Mouse (Mus musculus) intestine, embryonic 14.5 days (tissue): Measurements from ENCODE around the gene Camk1d. TPM values are rescaled to one million over a fixed set of nuclear protein-coding genes. Genes with fewer than 3 reads are reported as not detected.

ENCODE experiments used
- ATAC-seq: fragments of 200-750 bp; cut with Nextera tagmentation; replicated peaks from 2 replicates; pipeline ENCODE4 v1.8.0; 2017; ENCODE audit warnings: low read depth, moderate number of reproducible peaks, moderate TSS enrichment, moderate library complexity; ENCODE audit not compliant: low FRiP score, low TSS enrichment
- DNase-seq: peaks from one replicate; pipeline ENCODE4 v3.0.0-alpha.2; 2018; ENCODE audit warnings: low spot score
- H3K27ac ChIP-seq: fragments of 300-500 bp; sonication (generic); 2 replicates; pipeline ENCODE4 v1.5.1; 2014; ENCODE audit warnings: low read depth, mild to moderate bottlenecking, control low read depth
- H3K27me3 ChIP-seq: fragments of 300-500 bp; sonication (generic); replicated peaks from 2 replicates; pipeline ENCODE4 v1.6.1; 2014; ENCODE audit warnings: low read length, control low read depth; ENCODE audit not compliant: control insufficient read depth, insufficient read depth
- H3K36me3 ChIP-seq: fragments of 300-500 bp; sonication (generic); 2 replicates; pipeline ENCODE4 v1.6.1; 2014; ENCODE audit warnings: low read length, control low read depth; ENCODE audit not compliant: control insufficient read depth, insufficient read depth
- H3K4me1 ChIP-seq: fragments of 300-500 bp; sonication (generic); replicated peaks from 2 replicates; pipeline ENCODE4 v1.6.1; 2014; ENCODE audit warnings: low read length, control low read depth, mixed read lengths; ENCODE audit not compliant: control insufficient read depth, insufficient read depth
- H3K4me2 ChIP-seq: fragments of 300-500 bp; sonication (generic); 2 replicates; pipeline ENCODE4 v1.6.1; 2014; ENCODE audit warnings: low read length
- H3K4me3 ChIP-seq: fragments of 300-500 bp; sonication (generic); 2 replicates; pipeline ENCODE4 v1.5.1; 2014; ENCODE audit warnings: low read depth, low read length, control low read depth, mixed read lengths
- H3K9ac ChIP-seq: fragments of 300-500 bp; sonication (generic); 2 replicates; pipeline ENCODE4 v1.6.1; 2014; ENCODE audit warnings: mild to moderate bottlenecking, low read length
- H3K9me3 ChIP-seq: fragments of 300-500 bp; sonication (generic); 2 replicates; pipeline ENCODE4 v1.6.1; 2016; ENCODE audit warnings: low read length, control low read depth; ENCODE audit not compliant: control insufficient read depth
- WGBS: fragments of 180-500 bp; shearing (Covaris S2); extraction: QIAGEN DNeasy Blood & Tissue Kit; methylation state at CpG from one replicate; pipeline ENCODE4 v1.1.7; 2014; 5-methylcytosine and 5-hydroxymethylcytosine counted together
- polyA plus RNA-seq: library from polyadenylated mRNA; unstranded; fragments of >200 nt; fragmentation: Nextera tagmentation; extraction: Ambion mirVana; gene quantifications from 2 replicates; pipeline ENCODE4 v1.2.1, GENCODE M21; 2014

Camk1d gene
- polyA plus RNA-seq, 1 experiment from 2014 or later: 20.7 TPM

DNA sequence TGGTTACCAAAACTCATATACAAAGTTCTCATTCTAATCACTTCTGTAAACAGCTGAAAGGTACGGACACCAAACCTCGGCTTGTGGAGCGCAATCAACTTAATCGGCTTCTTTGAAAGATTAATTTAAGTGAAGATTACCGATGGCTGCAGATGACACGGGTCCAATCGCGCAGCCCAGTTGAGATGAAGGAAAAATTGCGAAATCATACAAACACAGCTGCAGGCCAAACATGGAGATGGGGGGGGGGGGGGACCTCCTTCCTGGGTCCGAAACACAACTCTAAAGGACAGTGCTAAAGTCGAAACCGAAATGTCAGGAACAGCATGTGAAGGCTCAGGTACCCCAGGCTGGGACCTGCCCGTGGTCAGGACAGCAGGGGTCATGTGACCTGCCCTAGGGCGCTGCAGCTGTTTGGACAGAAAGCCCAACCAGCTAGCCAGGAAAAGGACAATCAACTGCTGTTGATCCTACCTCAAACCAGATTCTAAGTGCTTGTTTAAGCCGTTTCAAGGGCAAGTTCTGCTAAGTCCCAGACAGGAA, 44.7 kb downstream of the Camk1d start:
- no peak for DNase-seq
- Histone ChIP-seq H3K4me3 (no peak overlapping the region), H3K27ac (no peak overlapping the region), H3K27me3 (no peaks in the 10 kb centered on the region), H3K36me3 (no peaks in the 10 kb centered on the region), H3K4me1 (no peaks in the 10 kb centered on the region; the same call in 1 of the 2 replicates), H3K9ac (no peak overlapping the region), H3K9me3 (no peaks in the 10 kb centered on the region), H3K4me2 (no peak overlapping the region)
- 84% methylated on average over 15 of the region's 15 CpGs for WGBS
- ATAC-seq: no peak

DNA sequence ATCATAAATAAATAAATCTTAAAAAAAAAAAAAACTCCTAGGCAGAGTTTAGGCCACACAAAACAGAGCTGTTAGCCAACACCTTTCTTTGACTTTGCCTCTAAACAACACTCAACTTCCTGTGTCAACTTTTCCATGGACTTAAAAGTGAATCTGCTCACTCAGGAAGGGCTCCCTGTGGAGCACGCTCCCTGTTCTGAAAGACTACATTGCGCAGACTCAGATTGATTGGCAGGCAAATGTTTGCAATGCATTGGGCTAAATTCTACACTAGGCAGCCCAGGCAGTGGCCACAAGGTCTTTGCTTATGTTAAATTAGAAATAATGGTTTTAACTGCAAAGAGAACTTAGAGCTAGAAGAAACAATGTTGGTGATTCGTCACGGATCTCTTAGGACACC, 45.4 kb downstream of the Camk1d start:
- 72% methylated on average over 4 of the region's 4 CpGs for WGBS
- DNase-seq: no peak

DNA sequence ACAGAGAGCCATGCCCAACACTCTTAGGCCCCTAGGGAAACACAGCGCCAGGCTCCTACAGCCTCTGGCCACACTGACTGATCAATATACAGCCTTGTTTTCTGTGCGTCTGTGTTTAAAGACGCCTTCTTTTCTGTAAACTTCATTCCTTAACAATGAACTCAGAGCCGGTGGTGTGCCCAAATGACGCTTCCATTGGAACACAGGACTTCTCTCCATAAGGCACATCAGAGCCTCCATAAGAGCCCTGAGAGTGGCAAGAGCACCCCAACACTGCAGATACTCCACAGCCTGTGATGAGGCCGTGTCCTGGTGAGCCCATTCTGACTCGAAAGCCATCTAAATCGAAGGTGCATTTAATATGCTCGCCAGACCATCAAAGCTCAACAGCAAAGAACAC, 50.8 kb downstream of the Camk1d start:
- DNase-seq (no peak), ATAC-seq (no peak)
- Histone ChIP-seq H3K9ac (no peak overlapping the region), H3K36me3 (no peaks in the 10 kb centered on the region), H3K4me2 (no peak overlapping the region), H3K4me3 (no peak overlapping the region), H3K9me3 (no peaks in the 10 kb centered on the region), H3K4me1 (no peaks in the 10 kb centered on the region), H3K27me3 (no peaks in the 10 kb centered on the region), H3K27ac (no peak overlapping the region)
- WGBS: 87% methylated on average over 9 of the region's 9 CpGs

More for the DNA sequence above, 45.4 kb downstream of the Camk1d start:
- Histone ChIP-seq H3K36me3 (no peaks in the 10 kb centered on the region), H3K27ac (no peak overlapping the region), H3K9ac (no peak overlapping the region), H3K4me1 (no peaks in the 10 kb centered on the region; the same call in 1 of the 2 replicates), H3K4me2 (no peak overlapping the region), H3K4me3 (no peak overlapping the region), H3K27me3 (no peaks in the 10 kb centered on the region), H3K9me3 (no peaks in the 10 kb centered on the region)
- ATAC-seq: no peak

DNA sequence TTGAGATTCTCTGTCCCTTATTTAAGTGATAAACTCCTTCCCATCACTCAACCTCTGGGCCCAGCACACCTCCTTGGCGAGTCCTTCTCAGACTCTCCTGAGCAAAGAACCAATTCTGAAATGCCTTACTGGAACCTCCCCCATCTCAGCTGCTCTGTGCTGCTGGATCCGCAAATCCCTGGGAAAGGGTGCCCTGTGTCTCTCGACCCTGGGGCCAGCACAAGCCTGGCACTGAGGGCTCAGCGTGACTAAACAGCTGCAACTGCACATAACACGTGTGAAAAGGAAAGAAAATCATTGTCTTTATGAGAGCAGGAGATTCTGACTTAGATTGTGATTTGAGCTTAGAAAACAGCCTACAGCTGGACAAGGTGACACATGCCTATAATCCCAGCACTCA, 52.4 kb downstream of the Camk1d start:
- no peaks in the 10 kb centered on the region for H3K9me3 ChIP-seq
- H3K27me3 ChIP-seq: no peaks in the 10 kb centered on the region
- H3K4me1 ChIP-seq: no peaks in the 10 kb centered on the region
- DNase-seq (no peak), ATAC-seq (no peak)
- no peak overlapping the region for H3K4me2 ChIP-seq
- WGBS: 66% methylated on average over 5 of the region's 5 CpGs
- no peak overlapping the region for H3K27ac ChIP-seq
- no peaks in the 10 kb centered on the region for H3K36me3 ChIP-seq
- H3K4me3 ChIP-seq: no peak overlapping the region
- no peak overlapping the region for H3K9ac ChIP-seq

DNA sequence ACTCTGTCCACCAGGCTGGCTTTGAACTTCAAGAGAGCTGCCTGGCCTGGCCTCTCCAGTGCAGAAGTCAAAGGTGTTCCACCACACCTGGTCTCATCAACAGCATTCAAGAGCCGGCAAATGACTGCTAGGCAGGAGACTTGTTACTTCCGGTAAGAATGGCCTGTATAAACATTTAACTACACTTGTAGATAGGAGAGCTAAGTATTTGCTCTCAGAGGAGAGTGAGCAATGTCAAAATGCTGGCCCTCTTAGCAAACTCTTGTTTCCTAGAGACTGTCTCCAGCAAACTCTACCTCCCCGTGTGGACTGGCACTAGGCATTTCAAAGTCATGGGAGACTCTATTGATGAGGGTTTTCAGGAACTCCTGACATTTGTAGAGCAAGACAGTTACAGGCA, 56.3 kb downstream of the Camk1d start:
- H3K36me3 ChIP-seq: no peaks in the 10 kb centered on the region
- no peak overlapping the region for H3K4me2 ChIP-seq
- H3K9ac ChIP-seq: no peak overlapping the region
- ATAC-seq (no peak), DNase-seq (no peak)
- H3K4me3 ChIP-seq: no peak overlapping the region
- H3K27me3 ChIP-seq: no peaks in the 10 kb centered on the region
- no peaks in the 10 kb centered on the region for H3K4me1 ChIP-seq
- H3K9me3 ChIP-seq: no peaks in the 10 kb centered on the region
- no peak overlapping the region for H3K27ac ChIP-seq
- WGBS: 39% methylated on average over 3 of the region's 3 CpGs

DNA sequence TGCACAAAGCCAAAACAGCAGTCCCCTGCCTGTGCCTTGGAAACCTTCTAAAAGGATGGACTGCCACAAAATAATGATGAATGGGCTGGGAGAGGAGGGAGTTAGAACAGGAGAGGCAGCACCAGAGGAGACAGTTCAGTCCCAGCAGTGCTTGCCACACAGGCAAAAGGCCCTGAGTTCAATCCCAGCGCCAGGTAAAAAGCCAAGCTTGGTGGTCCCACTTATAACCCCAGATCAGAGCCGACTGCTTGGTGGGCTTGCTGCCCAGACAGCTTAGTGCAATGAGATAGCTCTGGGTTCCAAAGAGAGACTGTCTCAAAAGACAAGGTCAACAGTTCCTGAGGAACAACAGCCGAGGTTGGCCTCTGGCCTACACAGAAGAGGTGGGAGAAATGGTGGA, 58.0 kb downstream of the Camk1d start:
- H3K9ac ChIP-seq: no peak overlapping the region
- H3K27ac ChIP-seq: no peak overlapping the region
- no peak for DNase-seq
- no peak overlapping the region for H3K4me3 ChIP-seq
- H3K27me3 ChIP-seq: no peaks in the 10 kb centered on the region
- H3K4me2 ChIP-seq: no peak overlapping the region
- no peaks in the 10 kb centered on the region for H3K9me3 ChIP-seq
- H3K36me3 ChIP-seq: no peaks in the 10 kb centered on the region
- ATAC-seq: no peak
- H3K4me1 ChIP-seq: no peaks in the 10 kb centered on the region
- 79% methylated on average over 3 of the region's 3 CpGs for WGBS

DNA sequence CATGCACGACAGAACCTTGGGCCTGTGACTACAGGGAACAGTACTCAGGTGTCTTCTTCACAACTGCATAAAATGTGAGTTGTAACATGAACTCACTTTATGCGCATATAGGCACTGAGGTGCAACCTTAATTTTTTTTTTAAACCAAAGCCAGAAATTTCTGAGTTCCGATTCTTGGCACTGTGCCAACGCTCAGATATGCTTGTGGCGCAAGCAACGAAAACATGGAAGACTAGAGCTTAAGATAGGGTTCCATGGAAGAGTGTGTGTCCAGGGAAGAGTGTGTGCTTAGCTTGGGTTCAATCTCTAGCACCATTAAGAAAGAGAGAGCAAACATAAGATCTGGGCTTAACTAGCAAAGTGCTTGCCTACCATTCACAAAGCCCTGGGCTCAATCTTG, 62.2 kb downstream of the Camk1d start:
- Histone ChIP-seq H3K36me3 (no peaks in the 10 kb centered on the region), H3K27me3 (no peaks in the 10 kb centered on the region), H3K4me1 (no peaks in the 10 kb centered on the region), H3K9me3 (no peaks in the 10 kb centered on the region), H3K4me2 (no peak overlapping the region), H3K27ac (no peak overlapping the region), H3K9ac (no peak overlapping the region), H3K4me3 (no peak overlapping the region)
- DNase-seq (peak; percentile 48), ATAC-seq (no peak)
- 81% methylated on average over 6 of the region's 6 CpGs for WGBS

DNA sequence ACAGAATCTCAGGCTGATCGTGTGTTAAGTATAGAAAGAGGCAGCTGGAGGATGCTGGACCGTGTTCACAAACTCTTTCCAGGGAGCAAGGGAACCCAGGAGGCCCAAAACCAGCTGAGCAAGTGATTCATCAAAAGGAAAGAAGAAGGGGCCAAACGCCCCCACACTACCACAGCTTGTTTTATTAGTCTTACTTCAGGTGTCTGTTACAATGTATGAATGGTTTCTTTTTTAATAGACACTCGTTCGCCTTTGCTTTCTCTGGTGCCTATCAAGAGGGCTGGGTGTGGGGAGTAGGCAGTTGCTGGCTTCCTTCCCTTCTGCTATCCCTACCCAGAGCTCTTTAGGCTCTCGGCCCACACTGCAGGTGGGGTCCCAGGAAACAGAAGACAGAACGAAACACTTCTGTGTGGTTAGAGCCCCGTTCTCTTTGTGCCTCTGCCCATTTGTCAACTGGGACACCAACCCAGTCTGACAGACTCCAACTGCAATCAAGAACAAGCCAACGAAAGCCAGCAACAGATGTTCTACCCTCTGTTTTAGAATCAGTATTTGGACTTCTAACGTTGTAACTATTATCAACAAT, 62.9 kb downstream of the Camk1d start:
- no peak for ATAC-seq
- H3K9ac ChIP-seq: no peak overlapping the region
- H3K4me1 ChIP-seq: no peaks in the 10 kb centered on the region
- H3K9me3 ChIP-seq: no peaks in the 10 kb centered on the region
- H3K27me3 ChIP-seq: no peaks in the 10 kb centered on the region
- peak; percentile 41 for DNase-seq
- H3K4me3 ChIP-seq: no peak overlapping the region
- H3K27ac ChIP-seq: no peak overlapping the region
- 68% methylated on average over 10 of the region's 10 CpGs for WGBS
- H3K36me3 ChIP-seq: no peaks in the 10 kb centered on the region
- no peak overlapping the region for H3K4me2 ChIP-seq

DNA sequence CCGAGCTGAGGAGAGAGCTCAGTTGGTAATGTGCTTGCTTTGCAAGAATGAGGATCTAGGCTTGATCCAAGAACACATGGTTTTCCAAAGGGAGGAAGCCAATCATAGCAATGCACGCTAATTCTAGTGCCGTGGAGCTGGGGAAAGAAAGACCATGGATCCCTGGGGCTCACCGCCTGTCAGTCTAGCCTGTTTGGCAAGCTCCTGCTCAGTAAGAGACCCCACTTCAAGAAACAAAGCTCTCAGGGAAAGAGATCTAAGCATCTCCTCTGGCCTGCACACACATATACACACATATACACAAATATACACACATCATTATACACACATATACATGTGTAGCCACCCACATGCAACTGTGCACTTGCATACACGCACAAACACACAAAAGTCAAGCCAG, 65.1 kb downstream of the Camk1d start:
- DNase-seq: no peak
- Histone ChIP-seq H3K4me3 (no peak overlapping the region), H3K27me3 (no peaks in the 10 kb centered on the region), H3K36me3 (no peaks in the 10 kb centered on the region), H3K4me1 (no peaks in the 10 kb centered on the region), H3K4me2 (no peak overlapping the region), H3K9me3 (no peaks in the 10 kb centered on the region), H3K9ac (no peak overlapping the region), H3K27ac (no peak overlapping the region)
- WGBS: 83% methylated on average over 5 of the region's 5 CpGs
- ATAC-seq: no peak
